Mouse (Mus musculus) olfactory bulb, adult 2 months (tissue): ENCODE results near the gene Ints14. TPM values are rescaled to one million over a fixed set of nuclear protein-coding genes. Genes with fewer than 3 reads are reported as not detected.

Source experiments
- H3K27ac ChIP-seq: fragments of 200-500 bp; 2 replicates; pipeline ENCODE4 v1.5.1; 2012; ENCODE audit warnings: low read depth, low read length; ENCODE audit not compliant: insufficient read depth
- H3K4me1 ChIP-seq: fragments of 200-500 bp; 2 replicates; pipeline ENCODE4 v1.6.1; 2012; ENCODE audit warnings: low read length; ENCODE audit not compliant: control insufficient read depth, insufficient read depth
- H3K4me3 ChIP-seq: fragments of 200-500 bp; 2 replicates; pipeline ENCODE4 v1.5.1; 2012; ENCODE audit warnings: mild to moderate bottlenecking, low read depth, low read length, moderate library complexity; ENCODE audit not compliant: insufficient read depth
- CTCF ChIP-seq: fragments of 200-500 bp; IDR thresholded peaks from 2 replicates; pipeline ENCODE4 v1.5.1; 2012; ENCODE audit warnings: low read depth, mild to moderate bottlenecking, low read length, moderate library complexity; ENCODE audit not compliant: insufficient read depth
- POLR2A ChIP-seq: fragments of 200-500 bp; IDR thresholded peaks from 2 replicates; pipeline ENCODE4 v1.6.1; 2012; ENCODE audit warnings: mild to moderate bottlenecking, low read depth, low read length, moderate library complexity; ENCODE audit not compliant: insufficient read depth
- WGBS: fragments of 180-500 bp; shearing (Covaris S2); methylation state at CpG from one replicate; pipeline ENCODE4 v1.1.7; 2018; 5-methylcytosine and 5-hydroxymethylcytosine counted together
- polyA plus RNA-seq: library from polyadenylated mRNA; stranded (reverse); fragments of >200 nt; gene quantifications from 2 replicates; pipeline ENCODE4 v1.2.4, GENCODE M21; 2012; ENCODE audit warnings: low replicate concordance; ENCODE audit not compliant: missing spikeins, insufficient read depth, insufficient read length

Ints14 gene
- polyA plus RNA-seq = not detected in 2 replicates

DNA sequence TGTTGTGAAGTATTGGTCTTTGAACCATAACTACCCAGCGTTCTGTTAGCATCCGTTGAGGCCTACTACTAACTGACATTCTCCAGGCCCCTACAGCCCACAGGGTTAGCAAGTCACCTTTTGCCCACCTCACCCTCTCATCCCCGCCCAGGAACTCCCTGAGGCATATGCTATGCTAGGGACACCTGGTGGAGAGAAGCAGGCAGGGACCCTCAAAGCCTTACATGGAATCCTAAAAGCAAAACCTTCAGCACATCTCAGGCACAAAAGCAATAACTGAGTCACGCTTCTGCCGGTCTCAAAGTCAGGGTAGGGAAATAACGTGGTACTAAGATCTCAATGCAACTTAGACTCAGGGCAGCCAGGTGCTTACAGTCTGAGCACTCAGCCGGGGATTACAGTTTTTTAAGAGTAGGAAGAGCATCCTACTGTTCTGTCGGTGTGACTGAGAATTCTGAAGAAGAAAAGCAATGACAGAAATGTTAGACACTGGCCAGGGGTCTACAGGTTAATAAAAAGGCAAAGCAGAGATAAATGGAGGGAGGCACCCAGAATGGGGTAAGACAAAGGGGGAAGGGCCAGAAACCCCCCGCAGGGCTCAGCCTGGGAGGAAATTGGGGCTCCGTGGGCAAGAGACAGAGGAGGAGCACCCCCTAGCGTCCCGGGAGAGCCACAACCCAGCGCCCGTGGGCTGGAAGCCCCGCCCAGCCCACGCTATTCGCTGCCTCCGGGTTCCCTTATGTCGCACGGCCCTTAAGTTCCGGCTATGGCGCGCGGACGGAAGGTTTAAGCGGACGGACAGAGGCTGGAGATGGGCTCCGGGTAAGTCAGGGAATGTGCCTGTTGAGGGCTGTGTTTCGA is at the start of gene Ints14:
Ints14 (plus strand) TSS at position 789 of the 861 bp plus-strand sequence.
- TF ChIP-seq POLR2A (peak; percentile 76; the same call in 1 of the 2 replicates), CTCF (peak; percentile 82)
- H3K27ac ChIP-seq = peak within 1 kb of the TSS; percentile 40; the same call in 1 of the 2 replicates
- 7% methylated on average over 29 of the region's 29 CpGs for WGBS
- peaks cover 5% of the 10 kb centered on the region for H3K4me1 ChIP-seq
- peak within 1 kb of the TSS; percentile 73 for H3K4me3 ChIP-seq

DNA sequence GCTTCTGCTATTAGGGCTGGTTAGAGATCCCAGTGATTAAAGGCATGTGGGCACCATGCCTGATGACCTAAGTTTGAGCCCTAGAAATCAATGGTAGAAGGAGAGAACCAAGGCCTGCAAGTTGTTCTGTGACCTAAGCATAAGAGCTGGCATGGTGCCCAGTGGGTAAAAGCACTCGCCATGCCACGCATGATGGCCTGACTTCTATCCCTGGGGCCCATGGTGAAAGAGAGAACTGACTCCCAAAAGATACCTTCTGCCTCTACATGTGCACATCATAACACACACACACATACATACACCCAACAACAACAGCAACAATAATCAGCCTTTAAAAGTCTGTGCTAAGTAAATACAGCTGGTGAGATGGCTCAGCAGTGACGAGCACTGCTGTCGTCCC is 47.3 kb upstream of the Ints14 start:
- no peak overlapping the region for H3K27ac ChIP-seq
- no peaks in the 10 kb centered on the region for H3K4me1 ChIP-seq
- over 99% methylated on average over 4 of the region's 4 CpGs for WGBS
- TF ChIP-seq CTCF (no peak), POLR2A (no peak)
- H3K4me3 ChIP-seq = no peak overlapping the region

DNA sequence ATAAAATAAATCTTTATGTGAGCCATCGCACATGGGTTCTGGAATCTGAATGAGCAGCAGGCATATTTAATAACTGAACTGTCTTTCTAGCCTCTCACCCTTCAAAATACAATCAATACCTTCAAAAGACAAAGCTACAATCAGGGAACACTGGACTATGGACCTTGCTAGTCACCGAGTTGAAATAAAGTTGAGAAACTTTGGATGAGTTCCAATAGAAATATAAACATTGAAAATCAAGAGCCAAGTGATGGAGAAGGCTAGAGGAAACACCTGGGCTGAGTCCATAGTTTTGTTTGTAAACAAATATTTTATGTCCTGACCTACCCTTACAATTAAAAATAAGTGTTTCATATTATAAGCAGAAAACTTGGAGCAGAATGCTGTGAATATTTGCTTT is 46.7 kb upstream of the Ints14 start:
- Histone ChIP-seq H3K27ac (no peak overlapping the region), H3K4me3 (no peak overlapping the region), H3K4me1 (no peaks in the 10 kb centered on the region)
- TF ChIP-seq POLR2A (no peak), CTCF (no peak)
- 90% methylated on average over 2 of the region's 2 CpGs for WGBS

DNA sequence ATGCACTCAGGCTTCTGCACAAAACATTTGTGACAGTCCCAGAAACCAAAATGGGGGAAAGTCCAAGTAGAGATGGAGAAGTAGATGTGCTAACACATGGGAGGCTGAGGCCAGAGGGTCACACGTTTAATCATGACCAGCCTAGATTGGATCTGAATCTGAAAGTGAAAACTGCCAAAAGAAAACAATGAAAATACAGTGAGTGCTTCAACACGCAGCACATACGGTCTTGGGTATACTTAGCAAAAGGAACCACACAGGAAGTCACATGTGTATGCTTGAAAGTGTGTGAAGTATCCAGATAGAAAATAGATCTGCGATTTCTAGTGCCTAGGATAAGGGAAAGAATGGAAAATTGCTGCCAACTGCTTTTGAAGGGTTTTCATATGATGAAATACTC is 46.1 kb upstream of the Ints14 start:
- TF ChIP-seq CTCF (no peak), POLR2A (no peak)
- Histone ChIP-seq H3K4me3 (no peak overlapping the region), H3K4me1 (no peaks in the 10 kb centered on the region), H3K27ac (no peak overlapping the region)
- 82% methylated on average over 4 of the region's 4 CpGs for WGBS

DNA sequence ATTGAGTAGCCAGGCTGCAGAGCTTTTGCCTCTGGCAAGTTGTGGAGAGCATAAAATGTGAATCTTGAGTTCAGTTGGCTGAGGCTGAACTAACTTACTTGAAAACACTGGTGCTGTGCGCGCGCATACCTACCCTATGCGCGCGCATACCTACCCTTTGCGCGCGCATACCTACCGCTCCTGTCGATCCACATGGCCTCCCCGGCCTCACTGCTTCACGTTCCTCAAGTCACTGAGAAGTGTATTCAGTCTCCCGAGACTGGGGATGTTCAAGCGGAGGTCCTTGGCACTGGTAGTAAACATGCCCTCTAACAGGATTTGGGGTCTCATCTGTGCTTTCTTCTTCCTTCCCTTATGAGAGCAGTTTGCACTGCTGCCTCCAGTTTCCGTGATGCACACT is 42.1 kb upstream of the Ints14 start:
- Histone ChIP-seq H3K4me1 (no peaks in the 10 kb centered on the region), H3K27ac (no peak overlapping the region), H3K4me3 (no peak overlapping the region)
- WGBS = 65% methylated on average over 16 of the region's 16 CpGs
- TF ChIP-seq POLR2A (no peak), CTCF (no peak)

DNA sequence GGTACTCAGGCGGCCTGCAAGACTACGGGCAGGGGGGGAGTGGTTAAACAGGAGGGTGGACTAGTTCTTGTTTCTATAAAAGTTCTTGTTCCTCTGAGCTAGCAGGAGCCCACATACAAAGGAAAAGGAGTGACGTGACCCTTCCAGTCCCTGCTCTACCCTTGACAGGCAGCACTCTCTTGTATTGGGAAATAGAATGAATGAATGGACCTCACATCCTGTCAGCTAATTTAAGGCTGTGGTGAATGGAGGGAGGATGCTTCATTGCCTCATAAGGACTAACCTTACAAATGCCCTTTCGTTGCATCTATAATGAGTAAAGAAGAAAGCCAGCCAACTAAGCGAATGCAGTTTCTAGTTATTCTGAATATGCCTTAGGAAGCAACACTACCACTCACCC is 34.9 kb upstream of the Ints14 start:
- TF ChIP-seq CTCF = no peak
- TF ChIP-seq POLR2A = no peak
- H3K4me1 ChIP-seq = no peaks in the 10 kb centered on the region
- WGBS = 53% methylated on average over 5 of the region's 5 CpGs
- H3K4me3 ChIP-seq = no peak overlapping the region
- no peak overlapping the region for H3K27ac ChIP-seq

DNA sequence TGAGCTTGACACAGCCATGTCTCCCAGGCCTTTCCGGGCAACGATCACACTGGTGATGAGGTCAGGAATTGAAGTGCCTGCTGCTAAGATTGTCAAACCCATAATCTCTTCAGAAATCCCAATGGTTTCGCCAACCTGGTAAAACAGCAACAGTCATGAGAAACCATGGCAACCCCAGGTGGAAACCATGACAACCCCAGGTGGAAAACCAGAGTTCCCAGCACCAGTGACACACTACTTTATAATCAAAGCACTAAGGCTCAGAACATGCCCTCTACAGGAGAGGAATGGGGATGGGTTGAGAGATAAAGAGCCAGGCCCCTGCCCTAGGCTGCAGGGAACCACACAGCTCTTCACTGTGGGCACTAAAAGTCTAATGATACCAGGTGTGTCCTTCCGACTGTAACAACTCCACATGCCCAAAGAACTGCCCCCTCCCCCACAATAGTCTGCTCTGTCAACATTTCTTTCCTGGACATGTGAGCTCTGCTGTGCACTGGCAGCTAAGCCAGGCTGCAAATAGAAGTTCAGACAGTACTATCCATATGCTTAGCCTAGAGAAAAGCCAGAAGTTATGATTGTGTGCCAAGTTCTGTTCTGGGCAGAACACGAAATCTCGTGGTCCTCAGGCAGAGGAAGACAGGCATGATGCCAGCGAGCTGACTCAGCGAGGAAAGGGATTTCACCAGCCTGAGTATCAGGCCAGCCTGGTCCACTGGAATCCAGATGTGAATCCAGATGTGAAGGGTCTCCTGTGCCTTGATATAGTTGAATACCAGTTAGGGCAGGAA is 34.3 kb upstream of the Ints14 start:
- Histone ChIP-seq H3K4me1 (no peaks in the 10 kb centered on the region), H3K4me3 (no peak overlapping the region), H3K27ac (no peak overlapping the region)
- TF ChIP-seq CTCF (no peak), POLR2A (no peak)
- 39% methylated on average over 8 of the region's 8 CpGs for WGBS

DNA sequence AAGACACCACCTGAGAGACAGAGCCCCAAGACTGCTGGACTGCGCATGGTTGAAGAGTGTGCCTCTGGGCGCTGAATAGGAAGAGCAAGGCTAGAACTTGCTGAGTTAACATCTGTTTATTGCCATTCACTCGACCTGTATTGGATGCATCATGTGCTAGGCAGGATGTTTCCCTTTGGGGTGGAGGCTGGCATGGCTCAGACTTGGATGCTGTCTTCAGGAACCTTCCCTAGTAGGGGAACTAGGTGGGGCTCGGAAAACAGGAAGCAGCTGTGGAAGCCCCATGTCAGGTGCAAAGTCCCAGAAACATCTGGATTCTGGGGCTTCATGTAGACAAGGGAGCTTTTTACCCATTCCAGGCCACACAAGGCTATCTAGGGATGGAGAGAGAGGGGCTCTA is 30.4 kb upstream of the Ints14 start:
- TF ChIP-seq CTCF (no peak), POLR2A (no peak)
- Histone ChIP-seq H3K4me1 (no peaks in the 10 kb centered on the region), H3K4me3 (no peak overlapping the region), H3K27ac (no peak overlapping the region)
- 79% methylated on average over 4 of the region's 4 CpGs for WGBS

DNA sequence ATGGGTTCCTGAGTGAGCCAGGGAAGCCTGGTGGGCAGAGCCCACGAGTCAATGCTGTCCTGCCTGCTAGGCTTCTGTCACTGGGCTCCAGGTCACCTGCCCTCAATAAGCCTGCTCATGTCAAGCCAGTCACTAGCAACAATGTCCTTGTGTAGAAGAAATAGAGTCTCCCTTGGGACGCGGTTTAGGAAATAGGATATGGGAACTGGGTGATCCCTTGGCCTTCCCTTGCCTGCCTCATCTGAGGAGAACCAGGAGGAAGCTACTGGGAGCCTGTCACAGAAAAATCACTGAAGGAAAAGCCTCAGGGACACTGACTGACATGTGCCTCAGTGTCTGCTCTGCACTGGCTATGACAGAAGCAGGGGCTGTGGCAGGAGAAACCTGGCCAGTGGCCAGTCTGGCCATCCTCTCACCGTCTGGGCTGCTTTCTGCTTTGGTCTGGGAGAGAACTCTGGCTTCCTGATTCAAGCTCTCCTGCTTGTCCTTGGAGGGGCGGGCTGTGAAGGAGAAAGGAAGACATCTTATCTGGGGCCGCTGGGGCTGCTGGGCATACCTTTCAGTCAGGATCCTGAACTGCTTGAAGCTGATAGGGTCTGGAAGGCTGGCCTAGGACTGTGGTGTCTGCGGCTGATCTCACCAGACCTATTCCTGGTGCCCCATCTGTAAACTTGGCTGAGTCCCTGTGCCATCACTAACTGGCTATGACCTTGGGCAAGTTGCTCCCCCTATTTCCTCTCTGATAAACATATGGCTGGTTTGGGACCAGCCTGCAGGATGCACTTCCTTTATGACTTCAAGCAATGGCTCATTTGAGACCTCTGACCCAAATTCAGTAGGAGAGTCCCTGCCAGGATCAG is 28.7 kb upstream of the Ints14 start:
- H3K4me1 ChIP-seq = no peaks in the 10 kb centered on the region
- no peak overlapping the region for H3K4me3 ChIP-seq
- H3K27ac ChIP-seq = no peak overlapping the region
- 80% methylated on average over 7 of the region's 7 CpGs for WGBS
- TF ChIP-seq POLR2A (no peak), CTCF (no peak)
